Mouse (Mus musculus) intestine, embryonic 14.5 days (tissue): ENCODE data around the gene Slc4a2. TPM values are rescaled to one million over a fixed set of nuclear protein-coding genes. Genes with fewer than 3 reads are reported as not detected.

Experiments
- ATAC-seq: fragments of 200-750 bp; cut with Nextera tagmentation; replicated peaks from 2 replicates; pipeline ENCODE4 v1.8.0; 2017; ENCODE audit warnings: low read depth, moderate number of reproducible peaks, moderate TSS enrichment, moderate library complexity; ENCODE audit not compliant: low FRiP score, low TSS enrichment
- DNase-seq: peaks from one replicate; pipeline ENCODE4 v3.0.0-alpha.2; 2018; ENCODE audit warnings: low spot score
- H3K27ac ChIP-seq: fragments of 300-500 bp; sonication (generic); 2 replicates; pipeline ENCODE4 v1.5.1; 2014; ENCODE audit warnings: low read depth, mild to moderate bottlenecking, control low read depth
- H3K27me3 ChIP-seq: fragments of 300-500 bp; sonication (generic); replicated peaks from 2 replicates; pipeline ENCODE4 v1.6.1; 2014; ENCODE audit warnings: low read length, control low read depth; ENCODE audit not compliant: control insufficient read depth, insufficient read depth
- H3K36me3 ChIP-seq: fragments of 300-500 bp; sonication (generic); 2 replicates; pipeline ENCODE4 v1.6.1; 2014; ENCODE audit warnings: low read length, control low read depth; ENCODE audit not compliant: control insufficient read depth, insufficient read depth
- H3K4me1 ChIP-seq: fragments of 300-500 bp; sonication (generic); replicated peaks from 2 replicates; pipeline ENCODE4 v1.6.1; 2014; ENCODE audit warnings: low read length, control low read depth, mixed read lengths; ENCODE audit not compliant: control insufficient read depth, insufficient read depth
- H3K4me2 ChIP-seq: fragments of 300-500 bp; sonication (generic); 2 replicates; pipeline ENCODE4 v1.6.1; 2014; ENCODE audit warnings: low read length
- H3K4me3 ChIP-seq: fragments of 300-500 bp; sonication (generic); 2 replicates; pipeline ENCODE4 v1.5.1; 2014; ENCODE audit warnings: low read depth, low read length, control low read depth, mixed read lengths
- H3K9ac ChIP-seq: fragments of 300-500 bp; sonication (generic); 2 replicates; pipeline ENCODE4 v1.6.1; 2014; ENCODE audit warnings: mild to moderate bottlenecking, low read length
- H3K9me3 ChIP-seq: fragments of 300-500 bp; sonication (generic); 2 replicates; pipeline ENCODE4 v1.6.1; 2016; ENCODE audit warnings: low read length, control low read depth; ENCODE audit not compliant: control insufficient read depth
- WGBS: fragments of 180-500 bp; shearing (Covaris S2); extraction: QIAGEN DNeasy Blood & Tissue Kit; methylation state at CpG from one replicate; pipeline ENCODE4 v1.1.7; 2014; 5-methylcytosine and 5-hydroxymethylcytosine counted together
- polyA plus RNA-seq: library from polyadenylated mRNA; unstranded; fragments of >200 nt; fragmentation: Nextera tagmentation; extraction: Ambion mirVana; gene quantifications from 2 replicates; pipeline ENCODE4 v1.2.1, GENCODE M21; 2014

The Slc4a2 gene
- polyA plus RNA-seq, 1 experiment from 2014 or later: 32.7 TPM

DNA sequence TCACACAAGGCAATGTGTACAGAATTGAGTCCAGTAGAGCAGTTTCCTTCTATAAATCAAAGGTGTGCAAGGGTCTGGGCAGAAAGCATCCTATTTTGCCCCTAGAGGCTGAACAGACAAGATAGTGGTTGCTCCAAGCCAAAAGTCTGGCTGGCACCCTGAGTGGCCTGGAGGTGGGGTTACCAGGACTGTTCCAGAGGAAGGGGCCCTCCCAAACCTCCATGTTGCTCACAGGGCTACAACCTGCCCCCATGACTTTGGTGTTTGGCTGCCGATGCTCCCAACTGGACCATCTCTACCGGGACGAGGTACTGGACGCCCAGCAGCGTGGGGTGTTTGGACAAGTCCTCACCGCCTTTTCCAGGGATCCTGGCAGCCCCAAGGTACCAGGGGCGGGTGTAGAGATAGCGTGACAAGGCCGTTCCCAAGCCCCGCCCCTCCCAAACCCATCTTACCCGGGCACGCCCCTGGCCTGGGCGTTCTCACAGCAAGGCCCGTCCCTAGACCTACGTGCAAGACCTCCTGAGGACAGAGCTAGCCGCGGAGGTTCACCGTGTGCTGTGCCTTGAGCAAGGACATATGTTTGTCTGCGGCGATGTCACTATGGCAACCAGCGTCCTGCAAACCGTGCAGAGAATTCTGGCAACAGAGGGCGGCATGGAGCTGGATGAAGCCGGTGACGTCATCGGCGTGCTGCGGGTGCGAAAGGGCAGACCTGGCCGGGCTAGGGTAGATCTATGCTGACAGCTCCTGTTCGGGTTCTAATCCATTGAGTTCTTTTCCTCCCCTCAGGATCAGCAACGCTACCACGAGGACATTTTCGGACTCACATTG is 40.4 kb upstream of the Slc4a2 start:
- no peaks in the 10 kb centered on the region for H3K36me3 ChIP-seq
- H3K27ac ChIP-seq: no peak overlapping the region
- H3K4me1 ChIP-seq: peaks cover 19% of the 10 kb centered on the region; the same call in 1 of the 2 replicates
- H3K9me3 ChIP-seq: no peaks in the 10 kb centered on the region
- peak overlapping the region; percentile 48 for H3K4me3 ChIP-seq
- H3K9ac ChIP-seq: peak overlapping the region; percentile 47
- ATAC-seq (peak; percentile 83), DNase-seq (peak; percentile 96)
- H3K4me2 ChIP-seq: peak overlapping the region; percentile 80
- H3K27me3 ChIP-seq: peaks cover 17% of the 10 kb centered on the region; the same call in 1 of the 2 replicates
- 2% methylated on average over 34 of the region's 34 CpGs for WGBS

DNA sequence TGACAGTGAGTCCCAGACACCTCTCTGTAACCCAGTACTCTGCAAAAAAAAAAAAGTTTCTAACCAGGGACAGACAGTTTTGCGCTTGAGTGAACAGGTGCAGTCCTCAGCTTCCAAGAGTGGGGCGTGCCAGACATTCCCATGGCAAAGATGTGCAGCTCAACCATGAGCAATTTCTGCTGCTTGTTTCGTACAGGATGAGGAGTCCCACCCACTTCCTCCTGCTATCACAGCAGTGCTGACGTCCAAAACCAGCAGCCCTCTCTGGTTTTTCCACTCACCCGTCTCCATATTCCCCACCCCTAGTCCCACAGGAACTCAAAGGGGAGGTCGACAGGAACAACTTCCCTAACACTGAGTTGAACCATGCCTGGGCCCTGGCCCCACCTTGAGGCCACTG is 39.2 kb upstream of the Slc4a2 start:
- DNase-seq: no peak
- Histone ChIP-seq H3K9ac (no peak overlapping the region), H3K4me2 (no peak overlapping the region; the same call in 1 of the 2 replicates), H3K4me3 (no peak overlapping the region), H3K36me3 (no peaks in the 10 kb centered on the region), H3K4me1 (peaks cover 23% of the 10 kb centered on the region; the same call in 1 of the 2 replicates), H3K9me3 (no peaks in the 10 kb centered on the region), H3K27me3 (peaks cover 17% of the 10 kb centered on the region; the same call in 1 of the 2 replicates), H3K27ac (no peak overlapping the region)
- ATAC-seq: no peak
- WGBS: 71% methylated on average over 6 of the region's 6 CpGs

DNA sequence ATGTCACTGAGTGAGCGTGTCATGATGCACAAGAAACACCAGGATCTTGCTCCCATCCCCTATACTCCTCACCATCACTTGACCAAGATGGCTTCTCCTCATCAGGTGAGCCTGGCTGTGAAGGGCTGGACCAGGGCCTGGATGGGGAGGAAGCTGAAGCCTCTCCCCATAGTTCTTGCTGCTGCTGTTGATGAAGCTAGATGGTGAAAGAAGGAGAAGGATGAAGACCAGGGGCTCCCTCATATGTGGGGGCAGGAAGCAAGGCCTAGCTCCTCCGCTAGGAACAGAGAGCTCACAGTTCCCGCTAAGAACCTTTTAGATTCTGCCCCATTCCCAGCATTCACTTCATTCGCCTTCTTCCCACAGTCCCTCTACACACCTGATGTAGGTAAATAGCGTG is 38.3 kb upstream of the Slc4a2 start:
- WGBS: 92% methylated on average over 5 of the region's 5 CpGs
- Histone ChIP-seq H3K27ac (no peak overlapping the region), H3K27me3 (peaks cover 17% of the 10 kb centered on the region; the same call in 1 of the 2 replicates), H3K9ac (no peak overlapping the region), H3K4me3 (no peak overlapping the region), H3K4me1 (peaks cover 23% of the 10 kb centered on the region; the same call in 1 of the 2 replicates), H3K4me2 (no peak overlapping the region), H3K36me3 (no peaks in the 10 kb centered on the region), H3K9me3 (no peaks in the 10 kb centered on the region)
- no peak for ATAC-seq
- no peak for DNase-seq

DNA sequence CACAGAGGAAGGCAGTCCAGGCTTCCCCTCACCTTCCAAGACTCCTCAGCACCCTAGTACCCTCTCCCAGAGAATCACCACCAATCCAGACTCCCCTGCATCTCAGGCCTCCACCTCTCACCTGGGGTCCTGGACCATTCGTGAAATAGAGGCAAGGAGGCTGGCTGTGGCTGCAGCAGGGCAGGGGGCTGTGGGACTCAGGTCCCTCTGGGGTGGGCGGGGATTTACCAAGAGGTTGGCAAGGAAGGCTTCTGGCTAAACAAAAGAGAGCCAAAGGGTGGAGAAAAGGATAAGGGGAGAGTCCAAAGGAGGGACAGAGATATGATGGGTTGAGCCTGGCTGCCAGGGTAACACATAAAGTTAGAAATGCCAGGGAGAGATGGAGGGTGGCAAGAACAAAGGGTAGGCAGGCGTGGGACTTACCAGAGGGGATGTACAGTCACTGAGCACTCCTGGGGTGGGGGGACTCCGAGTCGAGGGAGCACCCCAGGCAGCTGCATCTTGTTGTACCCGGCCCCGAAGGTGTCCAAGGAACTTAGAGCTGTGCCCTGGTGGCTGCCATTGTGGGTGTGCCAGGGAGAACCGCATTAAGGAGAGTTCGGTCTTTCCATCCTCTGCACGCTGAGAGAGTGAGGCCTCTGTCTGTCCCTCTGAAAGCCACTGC is 37.6 kb upstream of the Slc4a2 start:
- no peak overlapping the region for H3K4me3 ChIP-seq
- no peak overlapping the region for H3K4me2 ChIP-seq
- no peak overlapping the region for H3K9ac ChIP-seq
- peaks cover 19% of the 10 kb centered on the region; the same call in 1 of the 2 replicates for H3K27me3 ChIP-seq
- no peak for DNase-seq
- H3K4me1 ChIP-seq: peaks cover 23% of the 10 kb centered on the region; the same call in 1 of the 2 replicates
- 89% methylated on average over 10 of the region's 10 CpGs for WGBS
- H3K27ac ChIP-seq: no peak overlapping the region
- no peak for ATAC-seq
- no peaks in the 10 kb centered on the region for H3K36me3 ChIP-seq
- no peaks in the 10 kb centered on the region for H3K9me3 ChIP-seq

DNA sequence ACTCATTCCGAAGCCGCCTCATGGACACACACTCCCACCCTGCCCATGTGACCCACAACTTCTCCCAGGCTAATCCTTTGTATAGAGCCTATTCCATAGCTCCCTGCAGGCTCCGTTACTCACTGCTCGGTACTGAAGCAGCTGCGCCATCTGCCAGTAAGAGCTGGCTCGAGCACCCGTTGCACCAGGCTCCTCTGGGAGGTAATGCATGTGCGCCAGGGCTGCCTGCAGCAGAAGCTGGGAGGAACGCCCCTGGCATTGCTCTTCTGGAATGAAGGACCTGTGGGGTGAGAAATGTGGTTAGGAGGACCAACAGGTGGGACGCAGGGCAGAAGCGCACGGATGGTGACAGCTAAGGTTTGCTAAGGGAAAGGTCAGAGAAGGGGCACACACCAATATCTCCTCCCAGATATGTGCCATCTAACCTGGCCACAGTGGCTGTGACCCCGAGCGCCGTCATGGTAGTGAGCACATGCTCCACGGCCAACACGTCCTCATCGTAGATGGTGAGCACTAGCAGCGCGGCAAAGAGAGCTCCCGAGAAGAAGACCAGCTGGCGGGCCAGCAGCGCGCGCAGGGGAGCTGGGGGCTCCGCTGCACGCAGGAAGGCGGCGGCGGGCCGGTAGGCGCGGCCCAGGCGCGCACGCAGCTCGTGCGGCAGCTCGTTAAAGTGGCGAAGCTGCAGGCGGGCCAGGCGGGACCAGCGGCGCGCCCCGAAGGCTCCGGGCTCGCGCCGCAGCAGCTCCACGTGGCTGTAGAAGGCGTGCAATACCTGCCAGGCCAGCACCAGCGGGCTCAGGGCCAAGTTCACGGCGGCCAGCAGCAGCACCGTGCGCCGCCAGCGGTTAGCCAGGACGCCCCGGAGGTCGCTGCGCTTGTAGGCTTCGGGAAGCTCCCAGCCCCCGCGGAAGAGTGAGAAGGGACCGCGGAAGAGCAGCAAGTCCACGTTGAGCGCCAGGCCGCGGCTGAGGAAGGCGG is 36.1 kb upstream of the Slc4a2 start:
- H3K27ac ChIP-seq: no peak overlapping the region
- under 1% methylated on average over 73 of the region's 73 CpGs for WGBS
- H3K27me3 ChIP-seq: peaks cover 19% of the 10 kb centered on the region; the same call in 1 of the 2 replicates
- peaks cover 23% of the 10 kb centered on the region; the same call in 1 of the 2 replicates for H3K4me1 ChIP-seq
- no peaks in the 10 kb centered on the region for H3K36me3 ChIP-seq
- peak overlapping the region; percentile 51 for H3K9ac ChIP-seq
- H3K9me3 ChIP-seq: no peaks in the 10 kb centered on the region
- peak overlapping the region; percentile 44 for H3K4me3 ChIP-seq
- peak overlapping the region; percentile 96 for H3K4me2 ChIP-seq
- peak; percentile 82 for DNase-seq
- ATAC-seq: peak; percentile 32; the same call in 1 of the 2 replicates

DNA sequence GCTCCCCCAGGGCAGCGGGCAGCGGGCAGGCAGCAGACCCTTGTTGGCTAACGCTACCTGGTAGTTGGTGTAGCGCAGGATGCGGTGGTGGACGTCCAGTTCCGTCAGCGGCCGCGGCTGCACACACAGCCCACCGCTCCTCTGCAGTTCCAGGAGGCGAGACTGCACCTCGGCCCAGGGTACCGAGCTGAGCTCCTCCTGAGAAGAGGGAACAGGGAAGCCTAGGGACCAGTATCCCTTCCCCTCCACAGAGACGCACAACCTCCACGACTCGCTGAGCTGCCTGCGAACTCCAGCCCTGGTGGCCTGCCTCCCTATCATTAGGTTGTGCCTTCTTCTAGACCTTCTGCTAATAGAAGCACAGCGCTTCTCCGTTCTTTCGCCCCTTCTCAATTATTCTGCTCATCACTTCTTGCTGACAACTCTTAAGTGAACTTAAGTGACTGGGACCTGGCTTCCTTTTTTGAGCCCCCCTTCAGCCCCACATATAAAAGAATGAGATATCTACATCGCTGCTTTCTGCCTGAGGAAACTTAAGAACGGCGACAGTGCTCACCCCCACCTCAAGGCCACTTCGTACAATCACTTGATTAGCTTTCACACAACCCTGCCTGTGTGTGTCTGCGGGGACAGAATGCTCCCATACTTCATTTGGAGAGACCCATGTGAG is 35.3 kb upstream of the Slc4a2 start:
- Histone ChIP-seq H3K9ac (peak overlapping the region; percentile 51), H3K4me2 (peak overlapping the region; percentile 96), H3K4me3 (peak overlapping the region; percentile 44), H3K9me3 (no peaks in the 10 kb centered on the region), H3K36me3 (no peaks in the 10 kb centered on the region), H3K27ac (no peak overlapping the region), H3K4me1 (peaks cover 18% of the 10 kb centered on the region; the same call in 1 of the 2 replicates), H3K27me3 (peaks cover 19% of the 10 kb centered on the region; the same call in 1 of the 2 replicates)
- DNase-seq (no peak), ATAC-seq (no peak)
- WGBS: 27% methylated on average over 24 of the region's 26 CpGs

DNA sequence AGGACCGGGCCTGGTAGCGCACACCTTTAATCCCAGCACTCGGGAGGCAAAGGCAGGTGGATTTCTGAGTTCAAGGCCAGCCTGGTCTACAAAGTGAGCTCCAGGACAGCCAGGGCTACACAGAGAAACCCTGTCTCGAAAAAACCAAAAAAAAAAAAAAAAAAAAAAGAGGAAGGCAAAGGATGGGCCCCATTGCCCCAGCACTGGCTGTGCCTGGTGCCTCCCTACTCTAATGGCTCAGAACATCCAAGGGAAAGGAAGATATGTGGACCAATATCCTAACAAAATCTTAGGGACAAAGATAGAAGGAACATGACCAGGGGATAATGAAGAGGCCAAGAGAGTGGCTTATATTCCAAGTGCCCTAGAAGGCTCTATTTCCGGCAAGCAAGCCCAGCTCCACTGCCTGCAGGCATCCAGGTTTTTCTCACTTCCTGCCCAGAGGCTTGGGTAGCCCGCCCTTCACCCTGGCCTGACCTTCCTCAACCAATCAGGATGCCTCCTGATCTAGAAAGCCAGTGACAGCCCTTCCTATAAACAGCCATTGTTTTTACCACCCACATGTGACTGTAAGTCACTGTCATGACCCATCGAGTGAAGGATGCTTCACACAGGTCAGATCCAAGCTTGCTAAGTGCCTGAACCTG is 34.5 kb upstream of the Slc4a2 start:
- Histone ChIP-seq H3K27ac (no peak overlapping the region), H3K4me1 (peaks cover 19% of the 10 kb centered on the region), H3K9ac (no peak overlapping the region), H3K36me3 (no peaks in the 10 kb centered on the region), H3K27me3 (peaks cover 19% of the 10 kb centered on the region; the same call in 1 of the 2 replicates), H3K4me3 (no peak overlapping the region), H3K4me2 (no peak overlapping the region), H3K9me3 (no peaks in the 10 kb centered on the region)
- WGBS: 58% methylated on average over 6 of the region's 7 CpGs
- no peak for ATAC-seq
- DNase-seq: no peak
